Mouse (Mus musculus) liver, embryonic 11.5 days (tissue): ENCODE results near the gene Cpeb4. TPM values are rescaled to one million over a fixed set of nuclear protein-coding genes. Genes with fewer than 3 reads are reported as not detected.
A peak's percentile ranks its signal among the peaks of the same experiment; 100 is the strongest.

Experiments used
- ATAC-seq: fragments of 200-750 bp; cut with Nextera tagmentation; replicated peaks from 2 replicates; pipeline ENCODE4 v1.8.0; 2017; ENCODE audit warnings: moderate number of reproducible peaks, mild to moderate bottlenecking, moderate TSS enrichment, moderate library complexity; ENCODE audit not compliant: low FRiP score
- DNase-seq: peaks from one replicate; pipeline ENCODE4 v3.0.0-alpha.2; 2017; ENCODE audit warnings: low spot score
- H3K27ac ChIP-seq: fragments of 300-500 bp; sonication (generic); 2 replicates; pipeline ENCODE4 v1.5.1; 2014; ENCODE audit warnings: mild to moderate bottlenecking, low read depth, low read length, control low read depth
- H3K27me3 ChIP-seq: fragments of 300-500 bp; sonication (generic); replicated peaks from 2 replicates; pipeline ENCODE4 v1.6.1; 2014; ENCODE audit warnings: low read length, mixed read lengths; ENCODE audit not compliant: control insufficient read depth, insufficient read depth
- H3K36me3 ChIP-seq: fragments of 300-500 bp; sonication (generic); 2 replicates; pipeline ENCODE4 v1.6.1; 2014; ENCODE audit warnings: mild to moderate bottlenecking, low read length, moderate library complexity, mixed read lengths; ENCODE audit not compliant: control insufficient read depth, insufficient read depth
- H3K4me1 ChIP-seq: fragments of 300-500 bp; sonication (generic); replicated peaks from 2 replicates; pipeline ENCODE4 v1.6.1; 2014; ENCODE audit warnings: low read length, mixed read lengths; ENCODE audit not compliant: control insufficient read depth, insufficient read depth
- H3K4me2 ChIP-seq: fragments of 300-500 bp; sonication (generic); 2 replicates; pipeline ENCODE4 v1.6.1; 2014; ENCODE audit warnings: mild to moderate bottlenecking, control low read depth, moderate library complexity
- H3K4me3 ChIP-seq: fragments of 300-500 bp; sonication (generic); 2 replicates; pipeline ENCODE4 v1.5.1; 2014; ENCODE audit warnings: low read depth, low read length, control low read depth
- H3K9ac ChIP-seq: fragments of 300-500 bp; sonication (generic); 2 replicates; pipeline ENCODE4 v1.6.1; 2014; ENCODE audit warnings: low read depth, low read length, control low read depth
- H3K9me3 ChIP-seq: fragments of 300-500 bp; sonication (generic); 2 replicates; pipeline ENCODE4 v1.6.1; 2016; ENCODE audit warnings: low read length, inconsistent platforms, mixed read lengths; ENCODE audit not compliant: control insufficient read depth
- WGBS: fragments of 180-500 bp; shearing (Covaris S2); extraction: QIAGEN DNeasy Blood & Tissue Kit; methylation state at CpG from one replicate; pipeline ENCODE4 v1.1.7; 2014; 5-methylcytosine and 5-hydroxymethylcytosine counted together
- polyA plus RNA-seq: library from polyadenylated mRNA; unstranded; fragments of >200 nt; fragmentation: Nextera tagmentation; extraction: Ambion mirVana; gene quantifications from 2 replicates; pipeline ENCODE4 v1.2.1, GENCODE M21; 2014

The Cpeb4 gene
- polyA plus RNA-seq, 1 experiment from 2014 or later = 14.4 TPM

DNA sequence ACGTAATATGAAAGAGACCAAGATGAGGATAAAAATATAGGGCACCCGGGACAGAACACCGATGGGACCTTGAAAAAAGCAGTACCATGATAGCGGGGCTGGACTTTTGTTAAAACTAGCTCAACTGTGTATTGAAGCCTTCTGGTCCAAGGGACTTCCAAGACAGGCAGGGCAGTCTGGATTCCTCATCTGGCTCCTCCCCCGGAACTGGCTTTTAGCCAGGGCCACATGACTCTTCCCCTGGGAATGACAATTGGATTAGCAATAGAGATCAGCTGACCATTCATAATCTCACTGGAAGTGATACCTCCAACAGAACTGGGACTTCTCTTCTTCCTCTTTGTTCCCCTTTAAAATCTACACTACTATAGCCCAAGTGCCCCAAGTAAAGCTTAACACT, 21.0 kb upstream of the Cpeb4 start:
- Histone ChIP-seq H3K4me3 (no peak overlapping the region), H3K4me1 (0 out of 2 replicates have a peak, but pooled peaks cover 1% of the 10 kb centered on the region), H3K27ac (no peak overlapping the region), H3K9me3 (no peaks in the 10 kb centered on the region), H3K9ac (no peak overlapping the region), H3K4me2 (no peak overlapping the region), H3K27me3 (no peaks in the 10 kb centered on the region), H3K36me3 (no peaks in the 10 kb centered on the region)
- 89% methylated on average over 5 of the region's 5 CpGs for WGBS
- ATAC-seq = no peak
- no peak for DNase-seq

DNA sequence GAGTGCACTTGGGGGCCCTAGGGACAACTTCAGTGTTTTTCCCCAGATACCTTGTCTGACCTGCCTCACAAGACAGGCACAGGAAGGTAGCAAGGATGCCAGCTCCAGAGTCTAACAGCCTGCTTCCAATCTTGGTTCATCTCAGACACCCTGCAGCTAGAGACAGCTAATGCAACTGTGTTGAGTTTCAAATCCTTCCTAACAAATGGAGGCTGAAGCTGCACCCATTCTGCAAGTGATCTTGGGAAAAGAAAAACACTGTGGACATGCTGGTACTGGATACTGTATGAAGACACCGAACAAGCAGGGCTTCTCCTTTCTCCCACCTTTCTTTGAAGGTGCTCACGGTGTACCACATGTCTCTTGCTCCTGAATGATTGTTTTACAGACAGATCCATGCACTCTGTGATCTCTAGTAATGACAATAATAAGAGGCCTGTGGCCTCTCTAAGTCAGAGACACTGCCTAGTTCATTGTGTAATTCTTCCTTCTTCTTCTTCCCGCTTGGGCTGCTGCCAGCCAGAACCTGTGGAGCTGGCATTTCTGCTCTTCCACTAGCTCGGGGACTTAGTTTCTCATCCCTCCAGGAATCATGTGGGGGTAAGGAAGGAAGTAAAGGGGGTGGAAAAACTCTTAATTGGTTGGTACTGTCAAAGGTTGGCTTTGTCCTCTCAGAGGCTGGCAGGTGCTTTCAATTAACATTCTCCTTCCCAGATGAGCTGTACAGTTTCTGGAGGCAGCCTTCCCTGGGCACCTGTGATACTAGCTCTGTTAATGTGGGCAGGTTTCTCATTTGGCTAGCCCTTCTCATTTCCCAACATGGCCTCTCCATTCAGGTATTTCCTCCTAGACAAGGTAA, 20.1 kb upstream of the Cpeb4 start:
- no peak overlapping the region for H3K4me3 ChIP-seq
- H3K4me2 ChIP-seq = no peak overlapping the region
- no peak for ATAC-seq
- no peaks in the 10 kb centered on the region for H3K9me3 ChIP-seq
- no peak overlapping the region for H3K27ac ChIP-seq
- no peaks in the 10 kb centered on the region for H3K36me3 ChIP-seq
- 70% methylated on average over 4 of the region's 4 CpGs for WGBS
- no peaks in the 10 kb centered on the region for H3K27me3 ChIP-seq
- H3K4me1 ChIP-seq = no peaks in the 10 kb centered on the region
- 0 out of 2 replicates have a peak overlapping the region, but pooled peaks have one; percentile 4 for H3K9ac ChIP-seq
- DNase-seq = no peak

DNA sequence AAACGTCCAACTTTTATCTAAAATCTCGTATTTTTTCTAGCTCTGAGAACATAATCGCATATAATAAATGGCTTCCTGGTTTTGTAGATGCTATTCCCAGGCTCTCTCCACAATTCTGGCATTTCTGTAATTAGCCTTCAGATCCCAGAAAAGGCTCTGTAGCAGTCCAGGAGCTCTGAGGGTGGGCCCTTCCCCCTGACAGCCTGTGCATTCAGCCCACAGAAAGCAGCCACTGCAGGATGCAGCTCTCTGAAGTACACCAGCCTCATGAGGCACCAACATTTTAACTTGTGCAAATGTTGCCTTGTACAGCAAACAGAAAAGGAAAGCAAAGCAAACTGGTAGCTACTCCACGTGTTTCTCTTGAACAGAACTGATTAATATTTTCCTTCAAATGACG, 17.1 kb upstream of the Cpeb4 start:
- no peak overlapping the region for H3K4me2 ChIP-seq
- H3K9ac ChIP-seq = no peak overlapping the region
- no peak overlapping the region for H3K27ac ChIP-seq
- H3K36me3 ChIP-seq = no peaks in the 10 kb centered on the region
- no peak overlapping the region for H3K4me3 ChIP-seq
- no peak for ATAC-seq
- H3K9me3 ChIP-seq = no peaks in the 10 kb centered on the region
- H3K27me3 ChIP-seq = no peaks in the 10 kb centered on the region
- 62% methylated on average over 5 of the region's 5 CpGs for WGBS
- H3K4me1 ChIP-seq = no peaks in the 10 kb centered on the region
- DNase-seq = no peak

DNA sequence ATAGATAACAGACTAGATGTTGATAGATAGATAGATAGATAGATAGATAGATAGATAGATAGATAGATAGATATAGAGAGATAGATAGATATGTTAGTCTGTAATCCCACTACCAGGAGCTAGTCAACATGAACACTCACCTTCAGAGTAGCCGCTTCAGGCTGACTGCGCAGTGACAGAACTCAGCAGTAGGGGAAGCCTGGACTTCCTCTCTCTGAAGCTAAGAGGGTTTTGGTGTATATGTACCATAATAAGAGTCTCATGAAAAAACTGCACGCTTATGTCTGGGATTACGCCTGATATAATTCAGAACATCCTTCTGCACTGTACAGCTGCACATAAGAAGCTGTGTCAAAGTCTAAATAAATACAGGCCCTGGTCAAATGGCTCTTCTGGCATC, 14.5 kb upstream of the Cpeb4 start:
- Histone ChIP-seq H3K36me3 (no peaks in the 10 kb centered on the region), H3K4me3 (no peak overlapping the region), H3K27ac (no peak overlapping the region), H3K9ac (no peak overlapping the region), H3K9me3 (no peaks in the 10 kb centered on the region), H3K4me2 (no peak overlapping the region), H3K27me3 (no peaks in the 10 kb centered on the region), H3K4me1 (peaks cover 13% of the 10 kb centered on the region)
- DNase-seq (no peak), ATAC-seq (no peak)
- WGBS = 79% methylated on average over 4 of the region's 4 CpGs

DNA sequence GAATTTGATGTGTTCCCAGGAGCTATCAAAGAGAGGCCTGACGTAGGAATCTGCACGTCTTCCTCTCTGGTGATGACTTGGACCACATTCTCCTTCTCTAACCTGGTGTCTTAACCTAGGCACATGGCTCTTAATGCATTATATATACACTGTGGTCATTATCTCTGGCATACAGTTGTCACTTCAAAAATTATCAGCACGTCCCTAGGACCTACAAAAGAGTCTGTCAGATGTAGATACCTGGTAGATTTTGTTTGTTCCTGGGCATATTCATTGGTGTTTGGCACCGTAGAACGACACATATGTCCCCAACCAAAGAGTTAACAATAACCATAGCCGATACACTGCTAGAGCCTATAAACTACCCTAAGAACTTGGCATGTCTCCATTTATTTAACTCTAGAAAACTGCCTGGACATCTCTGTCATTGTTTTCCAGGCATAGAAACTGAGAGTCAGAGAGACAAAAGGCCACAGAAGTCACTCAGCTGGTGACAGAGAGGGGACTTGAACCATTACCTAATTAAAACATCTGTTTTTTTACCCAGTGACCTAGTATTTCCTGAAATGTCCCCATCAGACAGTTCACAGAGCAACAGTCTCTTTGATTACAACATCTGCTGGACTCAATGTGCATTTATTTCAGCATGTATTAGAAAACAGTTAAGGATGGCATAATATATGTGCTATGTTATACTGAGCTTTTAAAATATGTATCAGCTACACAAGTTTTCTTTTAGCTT, 10.7 kb upstream of the Cpeb4 start:
- Histone ChIP-seq H3K9ac (no peak overlapping the region), H3K4me3 (no peak overlapping the region), H3K36me3 (no peaks in the 10 kb centered on the region), H3K27ac (peak overlapping the region; percentile 76), H3K4me2 (peak overlapping the region; percentile 6), H3K27me3 (no peaks in the 10 kb centered on the region), H3K4me1 (peaks cover 15% of the 10 kb centered on the region), H3K9me3 (no peaks in the 10 kb centered on the region)
- WGBS = 44% methylated on average over 6 of the region's 6 CpGs
- DNase-seq = no peak
- ATAC-seq = peak; percentile 99

DNA sequence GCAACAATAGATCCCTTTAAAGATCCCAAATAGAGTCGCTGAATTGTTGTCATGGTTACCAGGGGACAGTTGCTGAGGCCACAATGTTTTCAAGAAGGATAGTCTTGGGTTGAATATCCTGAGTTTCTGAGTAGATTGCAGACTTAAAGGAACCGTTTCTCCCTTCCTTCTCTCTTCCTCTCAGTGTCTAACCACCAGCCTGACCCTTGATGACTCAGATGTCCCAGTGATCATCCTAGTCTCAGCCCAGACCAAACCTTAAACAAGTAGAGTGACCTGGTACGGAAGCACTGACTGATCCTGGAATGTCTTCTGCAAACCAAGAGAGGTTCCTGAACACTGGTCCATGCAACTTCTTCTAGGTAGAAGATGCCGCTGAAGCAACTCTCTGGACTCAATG, 4.0 kb upstream of the Cpeb4 start:
- H3K4me3 ChIP-seq = no peak overlapping the region
- H3K36me3 ChIP-seq = no peaks in the 10 kb centered on the region
- H3K27ac ChIP-seq = no peak overlapping the region
- DNase-seq = no peak
- no peak for ATAC-seq
- no peak overlapping the region for H3K4me2 ChIP-seq
- no peak overlapping the region for H3K9ac ChIP-seq
- 63% methylated on average over 4 of the region's 4 CpGs for WGBS
- H3K4me1 ChIP-seq = peaks cover 12% of the 10 kb centered on the region; the same call in 1 of the 2 replicates
- no peaks in the 10 kb centered on the region for H3K9me3 ChIP-seq
- no peaks in the 10 kb centered on the region for H3K27me3 ChIP-seq

DNA sequence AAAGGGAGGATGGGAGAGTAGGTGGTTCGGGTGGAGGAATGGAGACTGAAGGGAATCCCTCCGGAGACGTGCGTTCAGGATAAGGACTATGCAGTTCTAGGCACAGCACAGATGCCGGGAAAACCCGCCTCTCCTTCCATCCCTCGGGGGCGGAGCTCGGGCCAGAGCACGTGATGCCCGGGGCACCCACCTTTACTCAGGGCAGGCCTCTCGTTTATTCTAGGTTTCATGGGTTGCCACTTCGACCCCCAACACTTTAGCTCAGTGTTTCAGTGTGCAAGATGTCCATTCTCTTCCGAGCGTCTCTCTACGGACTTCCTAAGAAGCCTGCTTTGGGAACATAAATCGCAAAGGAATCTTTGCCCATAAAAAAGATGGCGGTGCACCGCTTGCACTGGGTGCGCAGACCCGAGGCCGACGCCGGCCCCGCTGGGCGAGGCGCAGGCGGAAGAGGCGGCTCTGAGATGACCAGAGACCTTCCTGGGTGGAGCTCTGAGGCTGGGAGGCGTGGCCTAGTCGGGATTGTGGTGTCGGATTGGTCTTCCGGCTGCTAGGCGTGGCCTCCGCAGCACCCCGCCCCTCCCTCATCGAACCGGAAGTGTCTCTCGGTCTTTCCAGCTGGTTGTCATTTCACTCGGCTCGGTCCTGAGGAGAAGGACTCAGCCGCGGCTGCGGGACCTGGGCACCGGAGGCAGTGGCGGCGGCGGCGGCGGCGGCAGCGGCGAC, 1.6 kb upstream of the Cpeb4 start:
- ATAC-seq (peak; percentile 99), DNase-seq (peak; percentile 97)
- Histone ChIP-seq H3K4me2 (peak overlapping the region; percentile 79), H3K27me3 (no peaks in the 10 kb centered on the region), H3K9me3 (no peaks in the 10 kb centered on the region), H3K36me3 (no peaks in the 10 kb centered on the region), H3K4me1 (peaks cover 13% of the 10 kb centered on the region; the same call in 1 of the 2 replicates), H3K4me3 (peak overlapping the region; percentile 92), H3K27ac (peak overlapping the region; percentile 80), H3K9ac (peak overlapping the region; percentile 91)
- under 1% methylated on average over 53 of the region's 53 CpGs for WGBS

DNA sequence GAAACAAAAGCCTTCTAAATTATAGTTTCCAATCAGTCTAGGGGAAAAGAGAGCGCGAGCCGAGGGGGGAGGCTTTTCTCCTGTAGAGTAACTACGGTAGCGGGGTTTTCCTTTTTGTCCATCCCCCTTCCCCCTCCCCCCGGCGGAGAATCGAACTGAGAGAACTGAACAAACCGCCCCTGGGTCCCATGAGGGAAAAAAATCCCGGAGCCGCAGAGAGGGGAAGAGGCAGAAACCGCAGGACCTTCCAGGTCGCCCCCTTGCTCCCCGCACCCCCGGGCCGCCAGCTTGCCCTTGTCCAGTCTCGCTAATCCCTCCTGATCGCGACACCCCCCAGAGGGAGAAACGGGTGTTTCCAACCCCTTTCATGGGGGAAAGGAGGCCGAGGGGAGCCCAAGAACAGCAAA, 873 bp upstream of the Cpeb4 start:
- DNase-seq (peak; percentile 64), ATAC-seq (no peak)
- Histone ChIP-seq H3K36me3 (no peaks in the 10 kb centered on the region), H3K27me3 (no peaks in the 10 kb centered on the region), H3K27ac (peak overlapping the region; percentile 80), H3K9me3 (no peaks in the 10 kb centered on the region), H3K4me2 (peak overlapping the region; percentile 79), H3K4me3 (peak overlapping the region; percentile 92), H3K9ac (peak overlapping the region; percentile 91), H3K4me1 (peaks cover 13% of the 10 kb centered on the region; the same call in 1 of the 2 replicates)
- WGBS = under 1% methylated on average over 21 of the region's 21 CpGs
